Mouse (Mus musculus): ENCODE results near the gene Hras. TPM values are rescaled to one million over a fixed set of nuclear protein-coding genes. Genes with fewer than 3 reads are reported as not detected.
A peak's percentile ranks its signal among the peaks of the same experiment; 100 is the strongest.

Gene Hras
- 126 and 127 TPM in 2 replicates for polyA plus RNA-seq (2015; fragmentation: Nextera tagmentation; extraction: Ambion mirVana)

- Histone ChIP-seq H3K4me2 (replicated peaks) (peak within 1 kb of the TSS; percentile 100), H3K4me3 (peak within 1 kb of the TSS; percentile 97)
- under 1% methylated on average over 26 of the region's 39 CpGs for WGBS
These were observed at the start of gene Hras, which contains the start of gene Lrrc56 for GRCm38 (mm10) chr7:141193948-141194347. Gene Hras, minus strand, starts transcription at chr7:141194005. Gene Lrrc56, plus strand, starts transcription at chr7:141194157.

GRCm38 (mm10) chr7:141231551-141231950 lies 37.7 kb upstream of the Hras start:
- Histone ChIP-seq H3K4me2 (replicated peaks) (no peak overlapping the region), H3K36me3 (peaks cover 46% of the 10 kb centered on the region), H3K27ac (replicated peaks) (no peak overlapping the region), H3K27me3 (no peaks in the 10 kb centered on the region), H3K9me3 (no peaks in the 10 kb centered on the region), H3K4me1 (peaks cover 24% of the 10 kb centered on the region), H3K9ac (replicated peaks) (no peak overlapping the region), H3K4me3 (no peak overlapping the region)
- 94% methylated on average over 10 of the region's 10 CpGs for WGBS
- ATAC-seq (replicated peaks): no peak

More at GRCm38 (mm10) chr7:141193948-141194347, at the start of gene Hras, which contains the start of gene Lrrc56:
- peak; percentile 94 for ATAC-seq (replicated peaks)
- Histone ChIP-seq H3K4me1 (peaks cover 31% of the 10 kb centered on the region), H3K27ac (replicated peaks) (peak within 1 kb of the TSS; percentile 84), H3K9me3 (no peaks in the 10 kb centered on the region), H3K27me3 (no peaks in the 10 kb centered on the region), H3K9ac (replicated peaks) (peak within 1 kb of the TSS; percentile 84), H3K36me3 (peaks cover 29% of the 10 kb centered on the region)

GRCm38 (mm10) chr7:141231111-141231510 lies 37.3 kb upstream of the Hras start:
- no peak for ATAC-seq (replicated peaks)
- H3K4me3 ChIP-seq: no peak overlapping the region
- H3K9me3 ChIP-seq: no peaks in the 10 kb centered on the region
- no peak overlapping the region for H3K27ac ChIP-seq (replicated peaks)
- no peak overlapping the region for H3K4me2 ChIP-seq (replicated peaks)
- H3K4me1 ChIP-seq: peaks cover 24% of the 10 kb centered on the region
- 91% methylated on average over 3 of the region's 3 CpGs for WGBS
- H3K36me3 ChIP-seq: peaks cover 43% of the 10 kb centered on the region
- H3K27me3 ChIP-seq: no peaks in the 10 kb centered on the region
- no peak overlapping the region for H3K9ac ChIP-seq (replicated peaks)

GRCm38 (mm10) chr7:141230570-141230969 lies 36.8 kb upstream of the Hras start:
- Histone ChIP-seq H3K4me1 (peaks cover 24% of the 10 kb centered on the region), H3K4me3 (no peak overlapping the region), H3K27ac (replicated peaks) (no peak overlapping the region), H3K4me2 (replicated peaks) (no peak overlapping the region), H3K27me3 (no peaks in the 10 kb centered on the region), H3K9me3 (no peaks in the 10 kb centered on the region), H3K36me3 (peaks cover 40% of the 10 kb centered on the region), H3K9ac (replicated peaks) (no peak overlapping the region)
- no peak for ATAC-seq (replicated peaks)
- 91% methylated on average over 4 of the region's 4 CpGs for WGBS

GRCm38 (mm10) chr7:141229702-141230101 lies 35.9 kb upstream of the Hras start:
- H3K4me2 ChIP-seq (replicated peaks): peak overlapping the region; percentile 82
- peaks cover 24% of the 10 kb centered on the region for H3K4me1 ChIP-seq
- no peak for ATAC-seq (replicated peaks)
- no peaks in the 10 kb centered on the region for H3K9me3 ChIP-seq
- H3K27ac ChIP-seq (replicated peaks): no peak overlapping the region
- H3K36me3 ChIP-seq: peaks cover 32% of the 10 kb centered on the region
- peak overlapping the region; percentile 91 for H3K9ac ChIP-seq (replicated peaks)
- no peaks in the 10 kb centered on the region for H3K27me3 ChIP-seq
- peak overlapping the region; percentile 90 for H3K4me3 ChIP-seq
- 70% methylated on average over 6 of the region's 6 CpGs for WGBS

GRCm38 (mm10) chr7:141228279-141229067 lies 34.7 kb upstream of the Hras start, which contains the start of gene Phrf1:
Gene Phrf1, plus strand, starts transcription at chr7:141228784.
- Histone ChIP-seq H3K27ac (replicated peaks) (peak within 1 kb of the TSS; percentile 98), H3K4me3 (peak within 1 kb of the TSS; percentile 90), H3K9ac (replicated peaks) (peak within 1 kb of the TSS; percentile 91), H3K9me3 (no peaks in the 10 kb centered on the region), H3K4me1 (peaks cover 24% of the 10 kb centered on the region), H3K36me3 (peaks cover 20% of the 10 kb centered on the region), H3K4me2 (replicated peaks) (peak within 1 kb of the TSS; percentile 82), H3K27me3 (no peaks in the 10 kb centered on the region)
- ATAC-seq (replicated peaks): peak; percentile 96
- WGBS: under 1% methylated on average over 76 of the region's 76 CpGs

- peak overlapping the region; percentile 82; the same call in 1 of the 2 replicates for H3K4me2 ChIP-seq (replicated peaks)
- peak overlapping the region; percentile 90; the same call in 1 of the 2 replicates for H3K4me3 ChIP-seq
- peaks cover 24% of the 10 kb centered on the region for H3K4me1 ChIP-seq
- H3K27ac ChIP-seq (replicated peaks): peak overlapping the region; percentile 98
- 79% methylated on average over 4 of the region's 4 CpGs for WGBS
- H3K9ac ChIP-seq (replicated peaks): no peak overlapping the region
- peaks cover 13% of the 10 kb centered on the region for H3K36me3 ChIP-seq
- no peak for ATAC-seq (replicated peaks)
- no peaks in the 10 kb centered on the region for H3K27me3 ChIP-seq
- no peaks in the 10 kb centered on the region for H3K9me3 ChIP-seq
These were observed 34.0 kb upstream of the Hras start for GRCm38 (mm10) chr7:141227796-141228195.

- Histone ChIP-seq H3K4me3 (no peak overlapping the region), H3K27me3 (no peaks in the 10 kb centered on the region), H3K36me3 (peaks cover under 1% of the 10 kb centered on the region; the same call in 1 of the 2 replicates), H3K27ac (replicated peaks) (no peak overlapping the region), H3K9me3 (no peaks in the 10 kb centered on the region), H3K4me1 (peaks cover 32% of the 10 kb centered on the region), H3K4me2 (replicated peaks) (no peak overlapping the region), H3K9ac (replicated peaks) (no peak overlapping the region)
- WGBS: 88% methylated on average over 6 of the region's 6 CpGs
- no peak for ATAC-seq (replicated peaks)
These were observed 32.7 kb upstream of the Hras start for GRCm38 (mm10) chr7:141226535-141226934.

- Histone ChIP-seq H3K4me3 (no peak overlapping the region), H3K9ac (replicated peaks) (no peak overlapping the region), H3K36me3 (no peaks in the 10 kb centered on the region; the same call in 1 of the 2 replicates), H3K4me2 (replicated peaks) (peak overlapping the region; percentile 51), H3K27me3 (no peaks in the 10 kb centered on the region), H3K4me1 (peaks cover 19% of the 10 kb centered on the region), H3K9me3 (no peaks in the 10 kb centered on the region), H3K27ac (replicated peaks) (no peak overlapping the region)
- no peak for ATAC-seq (replicated peaks)
- 95% methylated on average over 4 of the region's 4 CpGs for WGBS
These were observed 29.0 kb upstream of the Hras start for GRCm38 (mm10) chr7:141222696-141223215.

- peak overlapping the region; percentile 36; the same call in 1 of the 2 replicates for H3K27ac ChIP-seq (replicated peaks)
- peak overlapping the region; percentile 51 for H3K4me2 ChIP-seq (replicated peaks)
- H3K9ac ChIP-seq (replicated peaks): peak overlapping the region; percentile 37
- peaks cover 18% of the 10 kb centered on the region for H3K4me1 ChIP-seq
- H3K27me3 ChIP-seq: no peaks in the 10 kb centered on the region
- ATAC-seq (replicated peaks): no peak; the same call in 1 of the 2 replicates
- WGBS: 7% methylated on average over 8 of the region's 8 CpGs
- H3K4me3 ChIP-seq: peak overlapping the region; percentile 41
- no peaks in the 10 kb centered on the region for H3K9me3 ChIP-seq
- no peaks in the 10 kb centered on the region; the same call in 1 of the 2 replicates for H3K36me3 ChIP-seq
These were observed 28.3 kb upstream of the Hras start for GRCm38 (mm10) chr7:141222126-141222467.

- Histone ChIP-seq H3K9me3 (no peaks in the 10 kb centered on the region), H3K4me2 (replicated peaks) (peak overlapping the region; percentile 51), H3K36me3 (no peaks in the 10 kb centered on the region; the same call in 1 of the 2 replicates), H3K27ac (replicated peaks) (peak overlapping the region; percentile 44), H3K27me3 (no peaks in the 10 kb centered on the region), H3K4me1 (peaks cover 24% of the 10 kb centered on the region), H3K9ac (replicated peaks) (peak overlapping the region; percentile 41), H3K4me3 (peak overlapping the region; percentile 41)
- WGBS: 2% methylated on average over 44 of the region's 44 CpGs
- peak; percentile 97 for ATAC-seq (replicated peaks)
These were observed 27.7 kb upstream of the Hras start for GRCm38 (mm10) chr7:141221249-141222125.
